Mouse (Mus musculus) heart, postnatal 10 days (tissue): Measurements from ENCODE around the gene Tmem54. TPM values are rescaled to one million over a fixed set of nuclear protein-coding genes. Genes with fewer than 3 reads are reported as not detected.

ENCODE experiments used
- DNase-seq, 2 experiments: peaks; one replicate each; pipeline ENCODE4 v3.0.0; 2021
- intact Hi-C: fragments of 180-260 bp; cut with DNase I; formaldehyde crosslinking; loops from one replicate; pipeline ENCODE4 v1.15.1; 2025
- total RNA-seq, 2 experiments: library from RNA; stranded (reverse); gene quantifications; 2 replicates each; pipeline ENCODE4 v1.2.3; 2021

Tmem54 gene
- total RNA-seq, 2 experiments from 2014 or later, result not detected

GRCm38 (mm10) chr4:129087850-129088249 is 17.5 kb upstream of the Tmem54 start:
- DNase-seq, result no peak
- intact Hi-C loops, result loop anchor here (10.0 kb wide), 1 partner anchor 373 kb away; no protein-coding TSS in a partner anchor

GRCm38 (mm10) chr4:129095276-129095675 is 10.1 kb upstream of the Tmem54 start:
- intact Hi-C loops, result no loop called here
- no peak for DNase-seq

- no peak for DNase-seq
- intact Hi-C loops, result no loop called here
These were observed 8.3 kb upstream of the Tmem54 start for GRCm38 (mm10) chr4:129097006-129097405.

GRCm38 (mm10) chr4:129102133-129102829 is 3.1 kb upstream of the Tmem54 start:
- intact Hi-C loops, result no loop called here
- no peak for DNase-seq

GRCm38 (mm10) chr4:129106073-129106472 is 725 bp downstream of the Tmem54 start:
- intact Hi-C loops, result no loop called here
- DNase-seq, result no peak

GRCm38 (mm10) chr4:129107348-129107899 is 2.1 kb downstream of the Tmem54 start:
- intact Hi-C loops, result no loop called here
- no peak for DNase-seq

- intact Hi-C loops, result no loop called here
- DNase-seq, result no peak
These were observed 3.3 kb downstream of the Tmem54 start for GRCm38 (mm10) chr4:129108624-129109023.

GRCm38 (mm10) chr4:129110804-129111203 is 5.5 kb downstream of the Tmem54 start:
- intact Hi-C loops, result no loop called here
- no peak for DNase-seq

GRCm38 (mm10) chr4:129111350-129111749 is 6.0 kb downstream of the Tmem54 start:
- intact Hi-C loops, result no loop called here
- no peak for DNase-seq

- no peak for DNase-seq
- intact Hi-C loops, result no loop called here
These were observed 6.9 kb downstream of the Tmem54 start for GRCm38 (mm10) chr4:129112231-129112630.

- peak; percentile 27 to 76 for DNase-seq
- intact Hi-C loops, result no loop called here
These were observed 8.0 kb downstream of the Tmem54 start for GRCm38 (mm10) chr4:129113083-129113988.

- DNase-seq, result no peak
- intact Hi-C loops, result no loop called here
These were observed 11.4 kb downstream of the Tmem54 start for GRCm38 (mm10) chr4:129116703-129117102.

GRCm38 (mm10) chr4:129117720-129118510 is 12.6 kb downstream of the Tmem54 start:
- DNase-seq, result no peak
- intact Hi-C loops, result no loop called here

GRCm38 (mm10) chr4:129119708-129120107 is 14.4 kb downstream of the Tmem54 start:
- intact Hi-C loops, result no loop called here

GRCm38 (mm10) chr4:129120520-129121445 is 15.4 kb downstream of the Tmem54 start:
- intact Hi-C loops, result no loop called here
- DNase-seq, result peak; percentile 77 to 84

More at GRCm38 (mm10) chr4:129119708-129120107, 14.4 kb downstream of the Tmem54 start:
- no peak for DNase-seq

- intact Hi-C loops, result no loop called here
- DNase-seq, result no peak
These were observed 16.3 kb downstream of the Tmem54 start, which contains the start of gene Hpca for GRCm38 (mm10) chr4:129121569-129122086. Gene Hpca, minus strand, starts transcription at chr4:129122036.

- intact Hi-C loops, result no loop called here
These were observed 16.8 kb downstream of the Tmem54 start for GRCm38 (mm10) chr4:129122107-129122506.

GRCm38 (mm10) chr4:129122719-129123118 is 17.4 kb downstream of the Tmem54 start:
- intact Hi-C loops, result no loop called here
- no peak for DNase-seq

More at GRCm38 (mm10) chr4:129122107-129122506, 16.8 kb downstream of the Tmem54 start:
- DNase-seq, result no peak

- DNase-seq, result no peak
- intact Hi-C loops, result no loop called here
These were observed 19.4 kb downstream of the Tmem54 start for GRCm38 (mm10) chr4:129124652-129125146.
